Mouse (Mus musculus) MEL (cell line): ENCODE results near the gene Babam2. TPM values are rescaled to one million over a fixed set of nuclear protein-coding genes. Genes with fewer than 3 reads are reported as not detected.

ENCODE experiments used
- DNase-seq: peaks from one replicate; pipeline ENCODE4 v3.0.0; 2011; ENCODE audit warnings: low read depth, low spot score
- H3K27ac ChIP-seq: 2 replicates; pipeline ENCODE4 v1.5.1; 2012; ENCODE audit warnings: low read depth, mild to moderate bottlenecking, control low read depth, low read length, moderate library complexity; ENCODE audit not compliant: control insufficient read depth
- H3K27me3 ChIP-seq, 2 experiments: fragments of 150-350 bp in 1 of 2; sonication (generic) in 1 of 2; 2 replicates each; pipeline ENCODE4 v1.6.1; 2012; ENCODE audit warnings: low read length in 2 of 2, mild to moderate bottlenecking in 2 of 2, improper control_type of control experiment in 1 of 2, moderate library complexity in 1 of 2; ENCODE audit not compliant: insufficient read depth in 2 of 2, control insufficient read depth in 1 of 2
- H3K36me3 ChIP-seq, 2 experiments: 2 replicates each; pipeline ENCODE4 v1.6.1; 2012 to 2014; ENCODE audit warnings: low read length in 2 of 2, improper control_type of control experiment in 1 of 2, inconsistent platforms in 1 of 2, mild to moderate bottlenecking in 1 of 2; ENCODE audit not compliant: insufficient read depth in 2 of 2, control insufficient read depth in 1 of 2
- H3K4me1 ChIP-seq, 2 experiments: fragments of 150-350 bp in 1 of 2; sonication (generic) in 1 of 2; 2 replicates each; pipeline ENCODE4 v1.6.1; 2012; ENCODE audit warnings: low read length in 2 of 2, improper control_type of control experiment in 1 of 2, mild to moderate bottlenecking in 1 of 2; ENCODE audit not compliant: insufficient read depth in 2 of 2, control insufficient read depth in 1 of 2
- H3K4me3 ChIP-seq, 2 experiments: fragments of 150-350 bp in 1 of 2; sonication (generic) in 1 of 2; 2 replicates each; pipeline ENCODE4 v1.5.1; 2012; ENCODE audit warnings: low read depth in 2 of 2, low read length in 2 of 2, mild to moderate bottlenecking in 2 of 2, moderate library complexity in 2 of 2, control low read depth in 1 of 2, improper control_type of control experiment in 1 of 2; ENCODE audit not compliant: control insufficient read depth in 1 of 2, insufficient read depth in 1 of 2
- H3K79me2 ChIP-seq: 2 replicates; pipeline ENCODE4 v1.6.1; 2012; ENCODE audit warnings: mild to moderate bottlenecking, low read length, moderate library complexity; ENCODE audit not compliant: control insufficient read depth, poor library complexity, insufficient read depth
- H3K9ac ChIP-seq: 2 replicates; pipeline ENCODE4 v1.6.1; 2012; ENCODE audit warnings: low read depth, mild to moderate bottlenecking, control low read depth, low read length, moderate library complexity; ENCODE audit not compliant: control insufficient read depth, poor library complexity, severe bottlenecking
- H3K9me3 ChIP-seq: fragments of 150-350 bp; sonication (generic); replicated peaks from 2 replicates; pipeline ENCODE4 v1.6.1; 2012; ENCODE audit warnings: mild to moderate bottlenecking, low read length, improper control_type of control experiment, moderate library complexity; ENCODE audit not compliant: insufficient read depth
- CHD1 ChIP-seq: IDR thresholded peaks from 2 replicates; pipeline ENCODE4 v1.6.1; 2012; ENCODE audit warnings: low read depth, mild to moderate bottlenecking, inconsistent platforms, low read length, improper control_type of control experiment
- E2F4 ChIP-seq: IDR thresholded peaks from 2 replicates; pipeline ENCODE4 v1.6.1; 2011; ENCODE audit warnings: low read depth, low read length, improper control_type of control experiment, borderline replicate concordance
- ETS1 ChIP-seq: IDR thresholded peaks from 2 replicates; pipeline ENCODE4 v1.6.1; 2012; ENCODE audit warnings: low read depth, mild to moderate bottlenecking, inconsistent platforms, low read length, improper control_type of control experiment, moderate library complexity
- HCFC1 ChIP-seq: IDR thresholded peaks from 2 replicates; pipeline ENCODE4 v1.6.1; 2012; ENCODE audit warnings: low read depth, mild to moderate bottlenecking, inconsistent platforms, low read length, improper control_type of control experiment, moderate library complexity
- MAX ChIP-seq: IDR thresholded peaks from 2 replicates; pipeline ENCODE4 v1.6.1; 2011; ENCODE audit warnings: low read length, improper control_type of control experiment
- MAZ ChIP-seq: IDR thresholded peaks from 2 replicates; pipeline ENCODE4 v1.6.1; 2012; ENCODE audit warnings: low read depth, mild to moderate bottlenecking, inconsistent platforms, low read length, improper control_type of control experiment
- MEF2A ChIP-seq: IDR thresholded peaks from 2 replicates; pipeline ENCODE4 v1.6.1; 2014; ENCODE audit warnings: low read depth, mild to moderate bottlenecking, inconsistent platforms, low read length, improper control_type of control experiment; ENCODE audit not compliant: poor library complexity, insufficient replicate concordance, severe bottlenecking; ENCODE audit errors: extremely low read depth
- MYC ChIP-seq: IDR thresholded peaks from 2 replicates; pipeline ENCODE4 v1.6.1; 2011; ENCODE audit warnings: low read depth, mild to moderate bottlenecking, low read length, improper control_type of control experiment, moderate library complexity
- NELFE ChIP-seq: IDR thresholded peaks from 2 replicates; pipeline ENCODE4 v1.6.1; 2011; ENCODE audit warnings: low read depth, low read length, improper control_type of control experiment
- POLR2AphosphoS2 ChIP-seq: IDR thresholded peaks from 2 replicates; pipeline ENCODE4 v1.6.1; 2011; ENCODE audit warnings: low read length, improper control_type of control experiment
- RAD21 ChIP-seq: IDR thresholded peaks from 2 replicates; pipeline ENCODE4 v1.6.1; 2011; ENCODE audit warnings: mild to moderate bottlenecking, low read depth, low read length, improper control_type of control experiment
- USF1 ChIP-seq: IDR thresholded peaks from 2 replicates; pipeline ENCODE4 v1.6.1; 2014; ENCODE audit warnings: low read depth, mild to moderate bottlenecking, inconsistent platforms, low read length, improper control_type of control experiment, moderate library complexity
- USF2 ChIP-seq, 2 experiments: IDR thresholded peaks; 2 replicates each; pipeline ENCODE4 v1.6.1; 2011 to 2012; ENCODE audit warnings: improper control_type of control experiment in 2 of 2, low read length in 2 of 2, borderline replicate concordance in 1 of 2, inconsistent platforms in 1 of 2, low read depth in 1 of 2, mild to moderate bottlenecking in 1 of 2; ENCODE audit not compliant: insufficient read depth in 1 of 2
- ZMIZ1 ChIP-seq: IDR thresholded peaks from 2 replicates; pipeline ENCODE4 v1.6.1; 2012; ENCODE audit warnings: low read depth, mild to moderate bottlenecking, inconsistent platforms, low read length, improper control_type of control experiment, moderate library complexity
- polyA plus RNA-seq, 2 experiments: library from polyadenylated mRNA; stranded (reverse) in 1 of 2; unstranded in 1 of 2; fragments of >175 nt in 1 of 2; fragments of >200 nt in 1 of 2; gene quantifications; 2 replicates each; pipeline versions ENCODE4 v1.2.1 to v1.2.4; 2012; ENCODE audit warnings: low replicate concordance in 2 of 2, low read depth in 1 of 2; ENCODE audit not compliant: insufficient read length in 2 of 2, insufficient read depth in 1 of 2, missing spikeins in 1 of 2
- total RNA-seq: library from RNA; depleted of rRNA; stranded (reverse); fragments of 300-350 nt; gene quantifications from 2 replicates; pipeline ENCODE4 v1.2.3, GENCODE M21; 2012

The Babam2 gene
- total and polyA plus RNA-seq, 3 experiments = 43.3 to 86.6 TPM; not detected in 1

DNA sequence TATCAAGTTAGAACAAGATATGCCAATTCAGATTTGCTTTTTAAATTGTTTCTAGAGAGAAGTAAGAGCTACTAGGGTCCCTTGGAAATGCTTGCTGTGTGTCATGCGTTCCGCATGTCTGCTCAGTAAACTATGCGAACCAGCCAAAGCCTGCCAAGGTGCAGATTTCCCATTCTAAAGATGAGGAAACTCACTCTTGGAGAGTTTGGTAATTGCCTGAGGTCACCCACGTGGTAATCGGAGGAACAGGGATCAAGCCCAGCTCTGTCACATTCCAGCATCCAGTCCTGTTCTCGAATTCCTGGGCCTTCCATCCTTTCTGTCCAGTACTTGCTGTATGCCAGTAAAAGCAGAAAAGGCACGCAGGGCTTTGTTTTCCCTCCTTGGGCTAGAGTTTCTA lies 345.7 kb downstream of the Babam2 start:
- Histone ChIP-seq H3K9me3 (no peaks in the 10 kb centered on the region), H3K27ac (no peak overlapping the region), H3K4me3 (no peak overlapping the region), H3K79me2 (no peaks in the 10 kb centered on the region), H3K9ac (no peak overlapping the region), H3K4me1 (no peaks in the 10 kb centered on the region), H3K36me3 (no peaks in the 10 kb centered on the region), H3K27me3 (no peaks in the 10 kb centered on the region)
- no peak for DNase-seq
- TF ChIP-seq MYC = no peak
- no peak for TF ChIP-seq RAD21
- no peak for TF ChIP-seq POLR2AphosphoS2
- TF ChIP-seq ETS1 = no peak
- no peak for TF ChIP-seq HCFC1
- TF ChIP-seq MAZ = no peak
- TF ChIP-seq ZMIZ1 = no peak
- no peak for TF ChIP-seq CHD1

DNA sequence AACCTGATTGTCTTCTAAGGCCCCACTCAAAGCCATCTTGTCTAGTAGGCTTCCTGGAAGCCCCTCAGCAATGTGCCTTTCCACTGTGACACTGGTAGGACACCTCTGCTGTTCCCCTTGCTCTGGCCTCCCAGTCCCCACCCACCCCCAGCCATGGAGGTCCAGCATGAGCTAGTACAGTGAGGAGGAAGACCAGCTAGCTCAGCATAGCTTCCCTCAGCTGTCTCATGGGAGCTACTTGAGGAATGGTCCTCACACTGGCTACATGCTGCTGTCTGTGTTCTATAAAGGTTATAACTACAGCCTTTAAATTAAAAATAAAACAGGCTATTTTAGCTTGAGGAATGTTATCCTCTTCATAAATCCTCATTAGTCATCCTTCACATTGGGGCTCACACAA lies 346.5 kb downstream of the Babam2 start:
- Histone ChIP-seq H3K36me3 (no peaks in the 10 kb centered on the region), H3K9ac (no peak overlapping the region), H3K4me3 (no peak overlapping the region), H3K27ac (no peak overlapping the region), H3K79me2 (no peaks in the 10 kb centered on the region), H3K9me3 (no peaks in the 10 kb centered on the region), H3K4me1 (no peaks in the 10 kb centered on the region), H3K27me3 (no peaks in the 10 kb centered on the region)
- DNase-seq = no peak
- no peak for TF ChIP-seq MEF2A
- no peak for TF ChIP-seq USF1
- TF ChIP-seq E2F4 = no peak
- TF ChIP-seq MAZ = no peak
- no peak for TF ChIP-seq MAX
- TF ChIP-seq USF2 (IDR thresholded peaks at IDR 0.05; ENCODE audit: borderline replicate concordance in 1 of 2, insufficient read depth in 1 of 2, low read depth in 1 of 2, low read length in 2 of 2) = no peak

DNA sequence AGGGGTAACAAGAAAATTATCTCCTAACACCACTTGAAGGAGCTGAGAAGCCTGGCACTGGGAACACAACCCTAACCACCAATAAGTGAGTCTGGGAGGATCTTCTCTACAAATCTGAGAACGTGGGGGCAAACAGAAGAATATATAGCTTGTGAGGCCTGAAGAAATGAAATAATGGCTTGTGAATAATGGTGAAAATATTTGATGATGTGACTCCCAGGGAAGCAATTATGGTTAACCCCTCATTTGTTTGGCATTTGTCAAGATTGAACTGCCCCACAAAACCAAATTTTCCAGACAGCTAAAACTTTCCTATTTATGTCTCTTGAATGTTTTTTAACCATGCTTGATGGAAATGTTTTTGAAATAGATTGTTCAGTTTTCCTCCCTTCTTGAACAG lies 354.4 kb downstream of the Babam2 start:
- no peak overlapping the region for H3K4me3 ChIP-seq
- no peaks in the 10 kb centered on the region for H3K79me2 ChIP-seq
- H3K36me3 ChIP-seq = no peaks in the 10 kb centered on the region; a peak in 1 of 4 replicates
- DNase-seq = no peak
- H3K4me1 ChIP-seq = no peaks in the 10 kb centered on the region
- no peak for TF ChIP-seq MYC
- no peak for TF ChIP-seq NELFE
- no peak overlapping the region for H3K9ac ChIP-seq
- H3K27me3 ChIP-seq = no peaks in the 10 kb centered on the region
- H3K27ac ChIP-seq = no peak overlapping the region
- H3K9me3 ChIP-seq = no peaks in the 10 kb centered on the region
